Mouse (Mus musculus) kidney, postnatal 4 days (tissue): ENCODE measurements around the gene Carnmt1.

ENCODE experiments used
- DNase-seq, 2 experiments: peaks; one replicate each; pipeline ENCODE4 v3.0.0; 2021; ENCODE audit warnings: mixed read lengths in 2 of 2

Carnmt1 gene

GRCm38 (mm10) chr19:18716374-18716773, 45.8 kb downstream of the Carnmt1 start:
- peak; percentile 73 to 78 for DNase-seq

- DNase-seq: no peak
These were observed 49.8 kb downstream of the Carnmt1 start for GRCm38 (mm10) chr19:18720337-18720736.

- DNase-seq: no peak
These were observed 54.6 kb downstream of the Carnmt1 start for GRCm38 (mm10) chr19:18725186-18725585.

GRCm38 (mm10) chr19:18730255-18730654, 59.7 kb downstream of the Carnmt1 start:
- no peak for DNase-seq

GRCm38 (mm10) chr19:18731077-18731476, 60.5 kb downstream of the Carnmt1 start:
- DNase-seq: no peak

- DNase-seq: no peak
These were observed 65.3 kb downstream of the Carnmt1 start for GRCm38 (mm10) chr19:18735901-18736300.

GRCm38 (mm10) chr19:18739146-18739545, 68.6 kb downstream of the Carnmt1 start:
- no peak for DNase-seq

- no peak for DNase-seq
These were observed 73.4 kb downstream of the Carnmt1 start for GRCm38 (mm10) chr19:18743946-18744345.

GRCm38 (mm10) chr19:18746576-18747340, 76.2 kb downstream of the Carnmt1 start:
- no peak for DNase-seq

GRCm38 (mm10) chr19:18747379-18747778, 76.8 kb downstream of the Carnmt1 start:
- no peak for DNase-seq

- DNase-seq: peak; percentile 28 to 48
These were observed 79.2 kb downstream of the Carnmt1 start, which contains the start of gene Trpm6 for GRCm38 (mm10) chr19:18749598-18750339. TSS of gene Trpm6 (plus strand) at chr19:18749983.
